Mouse (Mus musculus): Measurements from ENCODE around the gene Lgals9.

- TF ChIP-seq POLR2A (IDR thresholded peaks at IDR 0.05; ENCODE audit: insufficient read depth, low read depth, low read length) (no peak), CTCF (IDR thresholded peaks at IDR 0.05; ENCODE audit: insufficient read depth, low read depth, low read length) (no peak)
These were observed 11.2 kb downstream of the Lgals9 start for GRCm38 (mm10) chr11:78973381-78974150.

Data from olfactory bulb, adult 2 months (tissue).